Mouse (Mus musculus) right cerebral cortex, adult 2 months (tissue): Measurements from ENCODE around the gene Aldoc.

ENCODE experiments used
- DNase-seq, 2 experiments: peaks; one replicate each; pipeline ENCODE4 v3.0.0; 2021 to 2022; ENCODE audit warnings: low spot score in 2 of 2

Aldoc gene

DNA sequence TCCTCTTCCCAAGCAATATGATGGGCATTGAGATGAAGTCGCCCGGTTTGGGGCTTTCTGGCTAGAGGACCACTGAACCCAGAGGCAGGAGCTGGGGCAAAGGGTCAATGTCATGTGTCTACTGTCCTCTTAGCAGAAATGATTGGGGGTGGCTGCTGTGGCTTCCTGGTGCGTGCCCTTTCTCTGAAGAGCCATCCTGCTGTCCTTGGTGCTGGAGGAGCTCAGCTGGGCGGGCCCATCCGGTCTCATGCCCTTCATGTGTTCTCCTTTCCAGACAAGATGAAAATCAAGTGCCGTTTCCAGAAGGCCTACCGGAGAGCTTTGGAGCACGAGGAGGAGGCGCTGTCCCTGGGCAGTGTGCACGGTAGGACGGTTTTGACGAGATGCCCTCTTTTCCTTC, 9.9 kb downstream of the Aldoc start:
- DNase-seq, result no peak

DNA sequence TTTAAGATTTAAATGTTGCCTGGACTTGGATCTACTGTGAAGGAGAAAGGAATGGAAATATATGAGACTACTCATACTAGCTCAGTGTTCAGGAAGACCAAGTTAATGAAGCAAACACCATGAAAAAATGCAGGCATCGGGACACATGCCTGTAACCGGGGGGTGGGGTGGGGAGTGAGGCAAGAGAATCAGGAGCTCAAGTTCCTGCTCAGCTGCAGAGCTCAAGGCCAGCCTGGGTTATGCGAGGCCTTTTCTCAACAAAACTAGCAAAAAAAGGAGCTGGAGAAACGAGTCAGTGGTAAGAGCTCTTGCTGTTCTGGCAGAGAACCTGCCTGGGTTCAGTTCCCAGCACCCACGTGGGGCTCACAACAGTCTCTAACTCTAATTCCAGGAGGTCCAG, 11.2 kb downstream of the Aldoc start:
- no peak for DNase-seq

- no peak for DNase-seq
Measured at GRCm38 (mm10) chr11:78337040-78337439, 14.3 kb downstream of the Aldoc start.

DNA sequence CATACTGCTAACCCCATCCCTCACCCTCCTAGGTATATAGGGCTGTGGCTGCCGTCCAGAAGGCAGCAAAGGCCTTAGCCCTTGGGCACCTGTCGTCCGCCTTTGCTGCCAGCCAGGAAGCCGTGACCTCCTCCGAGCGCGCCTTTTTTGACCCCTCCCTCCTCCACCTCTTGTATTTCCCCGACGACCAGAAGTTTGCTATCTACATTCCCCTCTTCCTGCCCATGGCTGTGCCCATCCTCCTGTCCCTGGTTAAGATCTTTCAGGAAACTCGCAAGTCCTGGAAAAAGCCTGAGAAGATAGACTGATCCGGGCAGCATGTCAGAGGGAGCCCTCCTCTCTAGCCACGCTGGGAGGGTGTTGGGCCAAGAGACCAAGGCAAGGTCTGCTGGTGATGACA, 18.9 kb downstream of the Aldoc start:
- no peak for DNase-seq

GRCm38 (mm10) chr11:78343381-78344327, 20.9 kb downstream of the Aldoc start, which contains the start of gene Unc119:
TSS of gene Unc119 (plus strand) at chr11:78343482.
- peak; percentile 62 to 75 for DNase-seq

- no peak for DNase-seq
Measured at GRCm38 (mm10) chr11:78344328-78344889, 21.6 kb downstream of the Aldoc start.

- no peak for DNase-seq
Measured at GRCm38 (mm10) chr11:78344890-78345715, 22.3 kb downstream of the Aldoc start.

- no peak for DNase-seq
Measured at GRCm38 (mm10) chr11:78345801-78346200, 23.0 kb downstream of the Aldoc start.

- no peak for DNase-seq
Measured at GRCm38 (mm10) chr11:78346326-78347069, 23.7 kb downstream of the Aldoc start.

DNA sequence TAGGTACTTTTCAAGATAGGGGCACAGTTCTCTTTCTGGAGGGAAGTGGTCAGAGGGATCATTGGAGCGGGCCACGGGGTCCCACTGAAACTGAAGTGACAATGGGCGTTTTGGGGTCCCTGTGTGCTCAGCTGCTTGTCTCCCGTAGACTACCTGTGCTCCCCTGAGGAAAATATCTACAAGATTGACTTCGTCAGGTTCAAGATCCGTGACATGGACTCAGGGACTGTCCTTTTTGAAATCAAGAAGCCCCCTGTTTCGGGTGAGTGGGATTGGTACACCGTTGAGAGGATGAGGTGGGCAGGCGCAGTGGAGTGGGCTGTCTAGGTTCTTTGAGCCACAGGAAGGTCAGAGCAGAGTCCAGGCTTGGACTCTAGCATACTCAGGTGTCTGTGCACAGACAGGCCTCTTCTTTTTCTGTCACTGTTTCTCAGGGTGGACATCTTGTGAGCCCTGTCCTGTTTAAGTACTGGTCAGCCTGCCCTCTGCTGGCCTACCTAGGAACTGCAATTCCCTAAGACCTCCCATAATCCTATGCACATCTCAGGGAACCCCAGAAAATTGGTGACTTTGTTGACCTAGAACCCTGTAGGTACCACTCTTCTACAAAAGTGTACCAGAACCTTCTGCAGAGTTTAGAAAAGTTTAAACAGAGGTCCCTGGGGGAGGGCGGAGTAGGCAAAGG, 24.4 kb downstream of the Aldoc start:
- peak; percentile 69 to 74 for DNase-seq

DNA sequence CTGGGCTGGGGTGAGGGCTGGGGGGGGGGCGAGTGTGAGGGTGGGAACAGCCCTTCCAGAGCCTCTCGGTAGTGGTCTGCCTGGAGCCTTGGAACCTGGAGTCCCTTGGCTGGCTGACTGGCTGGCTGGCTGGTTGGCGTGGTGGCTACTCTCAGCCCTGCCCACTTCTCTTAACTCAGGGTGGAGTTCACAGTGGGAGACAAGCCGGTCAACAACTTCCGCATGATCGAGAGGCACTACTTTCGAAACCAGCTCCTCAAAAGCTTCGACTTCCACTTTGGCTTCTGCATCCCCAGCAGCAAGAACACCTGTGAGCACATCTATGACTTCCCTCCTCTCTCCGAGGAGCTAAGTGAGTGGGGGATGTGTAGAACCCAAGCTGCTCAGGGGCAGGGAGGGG, 25.1 kb downstream of the Aldoc start:
- no peak for DNase-seq

- DNase-seq, result no peak
Measured at GRCm38 (mm10) chr11:78348474-78348873, 25.7 kb downstream of the Aldoc start.

GRCm38 (mm10) chr11:78349441-78350358, 26.9 kb downstream of the Aldoc start:
- DNase-seq, result no peak

DNA sequence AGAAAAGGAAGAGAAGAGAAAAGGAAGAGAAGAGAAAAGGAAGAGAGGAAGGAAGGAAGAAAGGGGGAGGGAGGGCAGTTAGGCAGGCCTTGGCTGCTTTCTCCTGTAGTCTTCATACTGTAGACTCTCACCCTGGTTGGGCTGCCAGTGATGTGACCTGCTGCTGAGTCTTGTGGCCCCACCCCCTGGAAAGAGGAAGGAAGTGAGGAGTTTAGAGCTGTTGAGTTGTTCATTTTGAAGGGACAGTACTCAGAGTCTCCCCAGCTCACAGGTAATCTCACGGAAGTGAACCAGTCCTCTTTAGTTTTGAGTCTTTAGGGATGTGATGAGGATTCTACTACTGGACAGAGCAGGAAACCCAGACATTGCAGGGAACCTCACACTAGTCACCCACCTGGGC, 30.3 kb downstream of the Aldoc start:
- DNase-seq, result no peak

DNA sequence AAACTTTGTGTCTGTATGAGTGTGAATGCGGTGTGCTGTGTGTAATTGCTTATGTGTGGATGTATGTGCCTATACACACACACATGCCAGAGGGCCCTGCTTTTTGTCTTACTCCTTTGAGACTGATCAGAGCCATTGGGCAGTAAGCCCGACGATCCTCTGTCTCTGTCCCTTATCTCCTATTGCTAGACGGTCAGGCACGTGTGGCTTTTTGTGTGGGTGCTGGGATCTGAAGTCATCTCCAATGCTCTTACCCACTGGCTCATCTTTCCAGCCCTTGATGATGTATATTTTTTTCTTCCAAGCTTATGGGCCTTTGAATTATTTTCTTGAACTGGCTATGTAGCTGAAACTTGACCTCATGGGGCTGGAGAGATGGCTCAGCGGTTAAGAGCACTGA, 32.1 kb downstream of the Aldoc start:
- no peak for DNase-seq

DNA sequence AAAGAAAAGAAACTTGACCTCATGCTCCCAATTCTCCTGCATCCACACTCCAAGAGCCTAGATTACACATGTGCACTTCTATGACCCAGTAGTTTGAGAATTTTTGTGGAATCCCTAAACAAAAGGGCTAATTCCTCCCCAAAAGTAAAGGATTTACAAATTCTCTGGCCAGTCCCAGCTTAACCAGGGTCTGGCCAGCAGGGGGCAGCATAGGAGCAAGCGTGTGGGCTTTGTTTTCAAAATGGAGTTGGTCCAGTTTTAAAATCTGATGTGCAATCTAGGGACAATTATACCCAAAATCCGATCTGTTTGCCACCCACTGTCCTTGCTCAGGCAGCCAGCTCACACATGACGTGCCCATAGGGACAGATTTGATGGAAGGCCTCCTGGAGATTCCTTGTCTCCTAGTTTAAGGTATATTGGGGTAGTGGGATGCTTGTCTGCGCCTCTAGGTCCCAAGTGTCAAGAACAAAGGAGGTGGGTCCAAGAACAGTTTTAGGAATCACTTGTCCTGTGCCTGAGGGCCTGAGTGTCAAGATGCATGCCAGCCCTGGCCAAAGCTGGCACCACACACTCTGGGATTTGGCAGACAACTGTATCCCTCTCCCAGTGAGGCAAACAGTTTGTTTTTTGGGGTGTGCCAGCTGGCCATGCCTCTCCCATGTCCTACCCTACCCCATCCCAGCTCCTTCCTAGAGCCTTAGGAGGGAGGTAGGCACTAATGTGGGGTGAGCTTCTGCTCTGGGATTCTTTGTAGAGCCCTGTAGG, 32.9 kb downstream of the Aldoc start:
- DNase-seq, result peak; percentile 52 to 79

- no peak for DNase-seq
Measured at GRCm38 (mm10) chr11:78358330-78359007, 35.7 kb downstream of the Aldoc start.

GRCm38 (mm10) chr11:78360125-78360788, 37.5 kb downstream of the Aldoc start:
- peak; percentile 77 to 78 for DNase-seq
